Mouse (Mus musculus) gastrocnemius, postnatal 4 days (tissue): ENCODE data around the gene Rnf208. TPM values are rescaled to one million over a fixed set of nuclear protein-coding genes. Genes with fewer than 3 reads are reported as not detected.
"Not testable (repeated sequence)": the region's sequence is repeated elsewhere in the genome, so short reads cannot be mapped to it uniquely, and the experiment has no call there.

Experiments
- DNase-seq, 2 experiments: peaks; one replicate each; pipeline ENCODE4 v3.0.0; 2021 to 2022; ENCODE audit warnings: low spot score in 2 of 2, mixed read lengths in 2 of 2
- total RNA-seq, 2 experiments: library from RNA; stranded (reverse); gene quantifications; 2 replicates each; pipeline ENCODE4 v1.2.3; 2021

Gene Rnf208
- total RNA-seq, 2 experiments from 2014 or later, result 1.4 to 2.0 TPM

- no peak for DNase-seq
Observed at GRCm38 (mm10) chr2:25241438-25241775, 648 bp upstream of the Rnf208 start.

- no peak for DNase-seq
Observed at GRCm38 (mm10) chr2:25243342-25243741, 1.3 kb downstream of the Rnf208 start.

GRCm38 (mm10) chr2:25244144-25244543, 2.1 kb downstream of the Rnf208 start:
- no peak for DNase-seq

GRCm38 (mm10) chr2:25246183-25247072, 4.4 kb downstream of the Rnf208 start, which contains the start of gene AL732309.1:
Gene AL732309.1 (minus strand): TSS chr2:25246863.
- DNase-seq, result no peak

GRCm38 (mm10) chr2:25252331-25252730, 10.3 kb downstream of the Rnf208 start:
- DNase-seq, result no peak

GRCm38 (mm10) chr2:25255284-25255779, 13.3 kb downstream of the Rnf208 start, which contains the start of gene Tmem203:
Gene Tmem203 (plus strand): TSS chr2:25255439.
- peak; percentile 77 to 85 for DNase-seq

GRCm38 (mm10) chr2:25256443-25257109, 14.5 kb downstream of the Rnf208 start:
- not testable (repeated sequence) for DNase-seq

- not testable (repeated sequence) for DNase-seq
Observed at GRCm38 (mm10) chr2:25257250-25257649, 15.2 kb downstream of the Rnf208 start.

GRCm38 (mm10) chr2:25258887-25259286, 16.8 kb downstream of the Rnf208 start:
- DNase-seq, result no peak

GRCm38 (mm10) chr2:25261870-25262269, 19.8 kb downstream of the Rnf208 start:
- DNase-seq, result no peak

- peak; percentile 64 to 91 for DNase-seq
Observed at GRCm38 (mm10) chr2:25262291-25262767, 20.3 kb downstream of the Rnf208 start, which contains the start of gene Tprn. Gene Tprn (plus strand): TSS chr2:25262618.

GRCm38 (mm10) chr2:25262795-25263622, 21.0 kb downstream of the Rnf208 start:
- DNase-seq, result peak in 1 of 2 experiments; percentile 46

- DNase-seq, result no peak
Observed at GRCm38 (mm10) chr2:25263623-25264285, 21.7 kb downstream of the Rnf208 start.

GRCm38 (mm10) chr2:25264286-25264660, 22.2 kb downstream of the Rnf208 start:
- DNase-seq, result no peak

- no peak for DNase-seq
Observed at GRCm38 (mm10) chr2:25264851-25265250, 22.8 kb downstream of the Rnf208 start.

GRCm38 (mm10) chr2:25265897-25266656, 24.0 kb downstream of the Rnf208 start:
- no peak for DNase-seq

GRCm38 (mm10) chr2:25266720-25267119, 24.7 kb downstream of the Rnf208 start:
- no peak for DNase-seq

- no peak for DNase-seq
Observed at GRCm38 (mm10) chr2:25267241-25267640, 25.2 kb downstream of the Rnf208 start.

- no peak for DNase-seq
Observed at GRCm38 (mm10) chr2:25267746-25268309, 25.8 kb downstream of the Rnf208 start.
